Mouse (Mus musculus): Measurements from ENCODE around the gene Nudt4. TPM values are rescaled to one million over a fixed set of nuclear protein-coding genes. Genes with fewer than 3 reads are reported as not detected.

The Nudt4 gene
- polyA plus RNA-seq, 1 experiment: 15.9 TPM

DNA sequence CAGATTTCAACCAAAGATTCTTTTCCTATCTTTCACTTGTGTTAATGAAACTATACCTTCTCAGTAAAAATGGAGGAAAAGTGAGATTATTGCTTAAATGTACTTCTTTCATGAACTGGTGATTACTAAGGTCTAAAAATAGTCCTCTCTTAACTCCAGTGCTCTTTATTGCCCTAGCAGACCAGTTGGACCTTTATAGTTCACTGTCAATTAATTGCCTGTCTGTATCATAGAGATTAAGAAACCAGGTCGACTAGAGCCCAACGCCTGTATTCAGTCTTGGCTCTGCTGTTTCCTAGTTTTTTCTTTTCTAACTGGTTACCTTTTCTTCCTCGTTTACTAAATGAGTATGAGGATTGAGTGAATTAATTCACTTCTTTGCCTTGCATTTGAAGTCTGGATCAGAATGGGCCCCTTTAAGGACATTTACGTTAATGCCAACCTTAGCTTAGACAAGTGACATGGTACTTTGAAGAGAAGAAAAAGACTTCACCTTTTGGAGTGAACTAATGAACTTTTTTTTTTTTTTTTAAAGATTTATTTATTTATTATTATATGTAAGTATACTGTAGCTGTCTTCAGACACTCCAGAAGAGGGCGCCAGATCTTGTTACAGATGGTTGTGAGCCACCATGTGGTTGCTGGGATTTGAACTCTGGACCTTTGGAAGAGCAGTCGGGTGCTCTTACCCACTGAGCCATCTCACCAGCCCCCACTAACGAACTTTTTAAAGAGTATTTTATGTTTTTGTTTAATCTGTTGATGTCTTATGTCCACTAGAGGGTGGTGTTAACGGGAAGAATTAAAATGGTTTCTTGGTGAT lies 28.3 kb downstream of the Nudt4 start:
- Histone ChIP-seq H3K27ac (ENCODE audit: control insufficient read depth, insufficient read depth, low read length) (no peak overlapping the region), H3K36me3 (ENCODE audit: control insufficient read depth, insufficient read depth, low read length) (no peaks in the 10 kb centered on the region), H3K4me3 (ENCODE audit: control insufficient read depth, insufficient read depth, low read length) (no peak overlapping the region), H3K4me1 (replicated peaks; ENCODE audit: control insufficient read depth, insufficient read depth, low read length) (no peaks in the 10 kb centered on the region; the same call in 1 of the 2 replicates), H3K27me3 (ENCODE audit: control insufficient read depth, insufficient read depth, low read length) (no peaks in the 10 kb centered on the region)
- 94% methylated on average over 8 of the region's 8 CpGs for WGBS
- TF ChIP-seq CTCF (IDR thresholded peaks at IDR 0.05; ENCODE audit: borderline replicate concordance, control insufficient read depth, extremely low read depth, insufficient read depth, low read length, poor library complexity) (no peak), POLR2A (IDR thresholded peaks at IDR 0.05; ENCODE audit: control insufficient read depth, extremely low read depth, insufficient read depth, low read length, poor library complexity) (no peak)
- no peak for DNase-seq

DNA sequence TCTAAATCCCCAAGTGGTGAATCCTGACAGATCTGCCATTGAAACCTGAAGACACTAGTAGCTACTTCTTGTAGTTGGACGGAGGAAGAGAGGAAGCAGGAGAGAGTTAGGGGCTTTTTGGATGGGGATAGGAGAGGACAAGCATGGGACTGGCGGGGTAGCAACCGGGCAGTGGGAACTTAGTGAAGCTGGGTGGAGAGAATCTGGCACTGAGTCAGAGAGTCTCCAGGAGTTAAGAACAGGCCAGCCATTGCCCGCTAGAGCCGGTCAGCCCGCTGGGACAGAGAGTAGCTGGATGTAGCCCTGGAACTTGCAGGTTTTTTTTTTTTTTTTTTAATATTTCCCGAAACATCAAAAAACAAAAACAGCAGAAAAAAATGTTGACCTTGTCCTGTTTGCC lies 30.6 kb downstream of the Nudt4 start:
- TF ChIP-seq POLR2A (IDR thresholded peaks at IDR 0.05; ENCODE audit: control insufficient read depth, extremely low read depth, insufficient read depth, low read length, poor library complexity): no peak
- no peak for TF ChIP-seq CTCF (IDR thresholded peaks at IDR 0.05; ENCODE audit: borderline replicate concordance, control insufficient read depth, extremely low read depth, insufficient read depth, low read length, poor library complexity)
- 95% methylated on average over 7 of the region's 7 CpGs for WGBS
- Histone ChIP-seq H3K27ac (ENCODE audit: control insufficient read depth, insufficient read depth, low read length) (no peak overlapping the region), H3K36me3 (ENCODE audit: control insufficient read depth, insufficient read depth, low read length) (no peaks in the 10 kb centered on the region), H3K4me3 (ENCODE audit: control insufficient read depth, insufficient read depth, low read length) (no peak overlapping the region), H3K27me3 (ENCODE audit: control insufficient read depth, insufficient read depth, low read length) (no peaks in the 10 kb centered on the region), H3K4me1 (replicated peaks; ENCODE audit: control insufficient read depth, insufficient read depth, low read length) (no peaks in the 10 kb centered on the region; the same call in 1 of the 2 replicates)
- DNase-seq: no peak

DNA sequence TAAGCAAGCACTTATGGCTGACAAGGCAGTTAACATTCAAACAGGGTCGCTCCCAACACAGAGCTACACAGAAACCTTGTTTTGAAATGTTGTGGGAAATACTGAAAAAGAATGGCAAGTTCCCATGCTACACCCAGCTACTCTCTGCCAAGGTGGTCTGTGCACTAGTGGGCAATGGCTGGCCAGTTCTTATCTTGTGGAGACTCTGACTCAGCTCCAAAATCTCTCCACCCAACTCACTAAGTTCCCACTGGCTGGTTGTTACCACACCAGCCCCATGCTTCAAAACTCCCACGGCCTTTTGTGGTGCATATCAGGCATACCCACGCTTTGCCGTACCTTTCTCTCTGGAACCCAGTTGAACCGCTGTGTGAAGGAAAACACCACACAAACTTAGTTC lies 31.0 kb downstream of the Nudt4 start:
- 90% methylated on average over 5 of the region's 5 CpGs for WGBS
- TF ChIP-seq POLR2A (IDR thresholded peaks at IDR 0.05; ENCODE audit: control insufficient read depth, extremely low read depth, insufficient read depth, low read length, poor library complexity) (no peak), CTCF (IDR thresholded peaks at IDR 0.05; ENCODE audit: borderline replicate concordance, control insufficient read depth, extremely low read depth, insufficient read depth, low read length, poor library complexity) (no peak)
- H3K36me3 ChIP-seq (ENCODE audit: control insufficient read depth, insufficient read depth, low read length): no peaks in the 10 kb centered on the region
- H3K27me3 ChIP-seq (ENCODE audit: control insufficient read depth, insufficient read depth, low read length): no peaks in the 10 kb centered on the region
- H3K4me1 ChIP-seq (replicated peaks; ENCODE audit: control insufficient read depth, insufficient read depth, low read length): no peaks in the 10 kb centered on the region; the same call in 1 of the 2 replicates
- DNase-seq: no peak
- H3K4me3 ChIP-seq (ENCODE audit: control insufficient read depth, insufficient read depth, low read length): no peak overlapping the region
- H3K27ac ChIP-seq (ENCODE audit: control insufficient read depth, insufficient read depth, low read length): no peak overlapping the region

GRCm38 (mm10) chr10:95530551-95531121 lies 33.3 kb downstream of the Nudt4 start:
- Histone ChIP-seq H3K27ac (ENCODE audit: control insufficient read depth, insufficient read depth, low read length) (no peak overlapping the region), H3K4me1 (replicated peaks; ENCODE audit: control insufficient read depth, insufficient read depth, low read length) (no peaks in the 10 kb centered on the region; the same call in 1 of the 2 replicates), H3K27me3 (ENCODE audit: control insufficient read depth, insufficient read depth, low read length) (no peaks in the 10 kb centered on the region), H3K36me3 (ENCODE audit: control insufficient read depth, insufficient read depth, low read length) (no peaks in the 10 kb centered on the region), H3K4me3 (ENCODE audit: control insufficient read depth, insufficient read depth, low read length) (no peak overlapping the region)
- 91% methylated on average over 2 of the region's 2 CpGs for WGBS
- no peak for DNase-seq
- TF ChIP-seq POLR2A (IDR thresholded peaks at IDR 0.05; ENCODE audit: control insufficient read depth, extremely low read depth, insufficient read depth, low read length, poor library complexity) (no peak), CTCF (IDR thresholded peaks at IDR 0.05; ENCODE audit: borderline replicate concordance, control insufficient read depth, extremely low read depth, insufficient read depth, low read length, poor library complexity) (no peak)

DNA sequence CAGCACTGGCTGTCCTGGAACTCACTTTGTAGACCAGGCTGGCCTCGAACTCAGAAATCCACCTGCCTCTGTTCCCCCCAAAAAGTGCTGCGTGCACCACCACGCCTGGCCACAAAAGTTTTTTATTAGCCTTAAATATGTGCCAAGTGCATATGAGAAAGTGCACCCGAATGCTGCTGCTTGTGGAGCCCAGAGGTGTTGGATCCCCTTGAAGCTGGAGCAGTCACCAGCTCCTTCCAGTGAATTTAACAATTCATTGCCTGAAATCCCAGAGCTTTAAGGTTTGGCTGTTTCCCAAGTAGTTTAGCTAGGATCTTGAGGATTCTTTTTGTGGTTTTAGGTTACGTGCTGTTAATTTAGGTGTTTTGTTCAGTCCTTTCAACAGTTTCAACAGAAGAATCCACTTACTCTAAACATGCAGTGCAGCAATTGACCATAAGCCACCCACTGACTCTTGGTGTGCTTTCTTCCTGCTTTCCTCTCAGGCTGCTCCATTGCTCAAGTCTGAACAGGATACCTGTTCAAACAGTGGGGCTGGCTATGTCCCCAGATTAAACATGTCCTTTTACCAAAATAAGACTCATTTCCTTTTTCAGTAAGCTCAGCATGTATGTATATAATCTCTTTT lies 37.3 kb downstream of the Nudt4 start:
- Histone ChIP-seq H3K27ac (ENCODE audit: control insufficient read depth, insufficient read depth, low read length) (no peak overlapping the region), H3K4me1 (replicated peaks; ENCODE audit: control insufficient read depth, insufficient read depth, low read length) (no peaks in the 10 kb centered on the region; the same call in 1 of the 2 replicates), H3K27me3 (ENCODE audit: control insufficient read depth, insufficient read depth, low read length) (no peaks in the 10 kb centered on the region), H3K4me3 (ENCODE audit: control insufficient read depth, insufficient read depth, low read length) (no peak overlapping the region), H3K36me3 (ENCODE audit: control insufficient read depth, insufficient read depth, low read length) (no peaks in the 10 kb centered on the region)
- WGBS: 86% methylated on average over 5 of the region's 5 CpGs
- DNase-seq: no peak
- no peak for TF ChIP-seq POLR2A (IDR thresholded peaks at IDR 0.05; ENCODE audit: control insufficient read depth, extremely low read depth, insufficient read depth, low read length, poor library complexity)
- no peak for TF ChIP-seq CTCF (IDR thresholded peaks at IDR 0.05; ENCODE audit: borderline replicate concordance, control insufficient read depth, extremely low read depth, insufficient read depth, low read length, poor library complexity)

- Histone ChIP-seq H3K4me1 (replicated peaks; ENCODE audit: control insufficient read depth, insufficient read depth, low read length) (no peaks in the 10 kb centered on the region; the same call in 1 of the 2 replicates), H3K36me3 (ENCODE audit: control insufficient read depth, insufficient read depth, low read length) (no peaks in the 10 kb centered on the region), H3K27me3 (ENCODE audit: control insufficient read depth, insufficient read depth, low read length) (no peaks in the 10 kb centered on the region), H3K27ac (ENCODE audit: control insufficient read depth, insufficient read depth, low read length) (no peak overlapping the region), H3K4me3 (ENCODE audit: control insufficient read depth, insufficient read depth, low read length) (no peak overlapping the region)
- DNase-seq: no peak
- TF ChIP-seq CTCF (IDR thresholded peaks at IDR 0.05; ENCODE audit: borderline replicate concordance, control insufficient read depth, extremely low read depth, insufficient read depth, low read length, poor library complexity) (no peak), POLR2A (IDR thresholded peaks at IDR 0.05; ENCODE audit: control insufficient read depth, extremely low read depth, insufficient read depth, low read length, poor library complexity) (no peak)
- WGBS: 97% methylated on average over 5 of the region's 5 CpGs
Observed at GRCm38 (mm10) chr10:95525871-95526270, 38.1 kb downstream of the Nudt4 start.

Data from thymus, adult 2 months (tissue).